Mouse (Mus musculus): ENCODE measurements at regions not wholly inside any gene's neighbourhood (a gene's known extent, or its start where the extent isn't known, plus 50 kb on each side); places are given as distances from the start of the nearest gene placed in this dataset.
"Not testable (repeated sequence)": the region's sequence is repeated elsewhere in the genome, so short reads cannot be mapped to it uniquely, and the experiment has no call there.

DNA sequence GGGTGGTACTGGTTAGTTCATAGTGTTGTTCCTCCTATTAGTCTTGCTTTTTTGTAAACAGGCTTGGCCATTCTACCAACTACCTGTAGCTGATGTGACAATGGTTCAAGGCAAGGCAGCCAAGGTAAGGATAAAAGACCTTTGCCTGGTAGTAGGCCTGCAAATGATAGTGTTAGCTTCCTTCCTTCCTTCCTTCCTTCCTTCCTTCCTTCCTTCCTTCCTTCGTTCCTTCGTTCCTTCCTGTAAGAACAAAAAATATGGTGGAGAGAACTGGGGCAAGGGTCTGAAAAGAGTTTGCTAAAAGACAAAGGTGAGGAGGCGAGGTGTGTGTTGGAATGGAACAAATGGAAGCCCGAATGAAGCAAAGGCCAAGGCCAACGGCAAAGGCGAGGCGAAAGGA lies 84.8 kb upstream of the Ezh2 start:
- TF ChIP-seq CTCF (IDR thresholded peaks at IDR 0.05; ENCODE audit: control insufficient read depth, insufficient read depth, insufficient replicate concordance, low read depth, low read length); POLR2A (IDR thresholded peaks at IDR 0.05; ENCODE audit: control insufficient read depth, low read depth, low read length): not testable (repeated sequence)

Measured in testis, adult 2 months (tissue).